Mouse (Mus musculus) lung, postnatal 0 days (tissue): Measurements from ENCODE around the gene Fam69a.

Source experiments
- CTCF ChIP-seq: IDR thresholded peaks from 2 replicates; pipeline ENCODE4 v1.5.1; 2016; ENCODE audit warnings: antibody characterized with exemption, mild to moderate bottlenecking
- EP300 ChIP-seq: IDR thresholded peaks from 2 replicates; pipeline ENCODE4 v1.6.1; 2016; ENCODE audit warnings: antibody characterized with exemption, mild to moderate bottlenecking, control low read depth

- TF ChIP-seq CTCF (no peak), EP300 (no peak)
Observed at GRCm38 (mm10) chr5:108014173-108014572, 27.3 kb upstream of the Fam69a start.
